Mouse (Mus musculus) liver, embryonic 15.5 days (tissue): Measurements from ENCODE around the gene Tmem259. TPM values are rescaled to one million over a fixed set of nuclear protein-coding genes. Genes with fewer than 3 reads are reported as not detected.
A peak's percentile ranks its signal among the peaks of the same experiment; 100 is the strongest.

Experiments
- ATAC-seq: fragments of 200-750 bp; cut with Nextera tagmentation; 2 replicates; pipeline ENCODE4 v1.8.0; 2017; ENCODE audit warnings: moderate number of reproducible peaks, mild to moderate bottlenecking, moderate library complexity; ENCODE audit not compliant: insufficient read depth
- H3K27ac ChIP-seq: fragments of 300-500 bp; sonication (generic); replicated peaks from 2 replicates; pipeline ENCODE4 v1.5.1; 2015; ENCODE audit warnings: mild to moderate bottlenecking, inconsistent platforms
- H3K27me3 ChIP-seq: fragments of 300-500 bp; sonication (generic); 2 replicates; pipeline ENCODE4 v1.6.1; 2015; ENCODE audit warnings: mild to moderate bottlenecking, inconsistent platforms
- H3K36me3 ChIP-seq: fragments of 300-500 bp; sonication (generic); replicated peaks from 2 replicates; pipeline ENCODE4 v1.6.1; 2015; ENCODE audit warnings: moderate library complexity, mild to moderate bottlenecking, inconsistent platforms
- H3K4me1 ChIP-seq: fragments of 300-500 bp; sonication (generic); replicated peaks from 2 replicates; pipeline ENCODE4 v1.6.1; 2015; ENCODE audit warnings: inconsistent platforms
- H3K4me2 ChIP-seq: fragments of 300-500 bp; sonication (generic); 2 replicates; pipeline ENCODE4 v1.6.1; 2015; ENCODE audit warnings: moderate library complexity, mild to moderate bottlenecking, inconsistent platforms
- H3K4me3 ChIP-seq: fragments of 300-500 bp; sonication (generic); replicated peaks from 2 replicates; pipeline ENCODE4 v1.5.1; 2015; ENCODE audit warnings: mild to moderate bottlenecking, inconsistent platforms
- H3K9ac ChIP-seq: fragments of 300-500 bp; sonication (generic); 2 replicates; pipeline ENCODE4 v1.6.1; 2015; ENCODE audit warnings: moderate library complexity, mild to moderate bottlenecking, inconsistent platforms
- H3K9me3 ChIP-seq: fragments of 300-500 bp; sonication (generic); replicated peaks from 2 replicates; pipeline ENCODE4 v1.6.1; 2016; ENCODE audit warnings: inconsistent platforms
- WGBS: fragments of 180-500 bp; shearing (Covaris S2); methylation state at CpG from one replicate; pipeline ENCODE4 v1.1.7; 2015; ENCODE audit warnings: mixed read lengths; ENCODE audit not compliant: insufficient replicate concordance; 5-methylcytosine and 5-hydroxymethylcytosine counted together
- polyA plus RNA-seq: library from polyadenylated mRNA; unstranded; fragments of >200 nt; fragmentation: Nextera tagmentation; extraction: Ambion mirVana; gene quantifications from 2 replicates; pipeline ENCODE4 v1.2.1, GENCODE M21; 2015

Gene Tmem259
- polyA plus RNA-seq, 1 experiment from 2014 or later = 8.4 TPM

DNA sequence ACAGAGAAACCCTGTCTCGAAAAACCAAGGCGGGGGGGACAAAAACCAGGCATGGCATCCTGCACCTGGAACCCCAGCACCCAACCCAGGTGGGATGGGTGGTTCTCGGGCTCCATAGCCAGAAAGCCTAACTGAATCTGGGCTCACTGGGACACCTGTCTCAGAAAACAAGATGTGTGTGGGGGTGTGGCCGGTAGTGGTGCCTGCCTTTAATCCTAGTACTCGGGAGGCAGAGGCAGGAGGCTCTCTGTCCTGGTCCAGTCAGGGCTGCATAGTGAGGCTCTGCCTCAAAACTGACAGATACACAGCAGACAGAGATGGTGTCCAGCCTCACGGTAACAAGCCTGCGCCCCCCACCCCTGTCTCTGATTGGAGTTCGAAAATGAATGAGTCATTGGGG, 38.7 kb upstream of the Tmem259 start:
- 75% methylated on average over 8 of the region's 8 CpGs for WGBS
- ATAC-seq = no peak
- H3K27me3 ChIP-seq = no peaks in the 10 kb centered on the region

DNA sequence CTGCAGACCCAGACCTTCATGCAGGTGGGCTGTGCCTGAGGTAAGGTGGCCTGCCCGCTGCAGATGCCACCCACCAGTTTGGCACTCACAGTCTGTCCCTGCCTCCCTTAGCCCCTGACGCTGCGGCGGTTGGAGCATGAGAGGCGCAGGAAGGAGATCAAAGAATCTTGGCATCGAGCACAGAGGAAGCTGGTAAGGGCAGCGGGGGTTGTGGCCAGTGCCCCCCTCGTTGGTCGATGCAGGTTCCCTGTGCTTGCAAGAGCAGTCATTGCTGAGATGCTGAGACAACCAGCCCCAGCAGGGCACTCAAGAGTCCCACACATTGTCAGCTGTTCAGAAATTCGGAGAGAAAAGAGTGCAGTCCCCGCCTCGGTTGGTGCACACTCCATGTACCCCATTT, 38.0 kb upstream of the Tmem259 start:
- WGBS = 77% methylated on average over 12 of the region's 12 CpGs
- no peaks in the 10 kb centered on the region for H3K9me3 ChIP-seq
- H3K36me3 ChIP-seq = peaks cover 39% of the 10 kb centered on the region
- no peak overlapping the region for H3K27ac ChIP-seq
- H3K4me1 ChIP-seq = peaks cover 70% of the 10 kb centered on the region
- H3K4me3 ChIP-seq = no peak overlapping the region
- no peaks in the 10 kb centered on the region for H3K27me3 ChIP-seq
- H3K4me2 ChIP-seq = no peak overlapping the region
- no peak for ATAC-seq
- H3K9ac ChIP-seq = no peak overlapping the region

More for the DNA sequence above, 38.7 kb upstream of the Tmem259 start:
- peaks cover 70% of the 10 kb centered on the region for H3K4me1 ChIP-seq
- H3K36me3 ChIP-seq = peaks cover 46% of the 10 kb centered on the region
- H3K4me3 ChIP-seq = no peak overlapping the region
- no peak overlapping the region for H3K27ac ChIP-seq
- H3K9me3 ChIP-seq = no peaks in the 10 kb centered on the region
- H3K9ac ChIP-seq = no peak overlapping the region
- H3K4me2 ChIP-seq = no peak overlapping the region

DNA sequence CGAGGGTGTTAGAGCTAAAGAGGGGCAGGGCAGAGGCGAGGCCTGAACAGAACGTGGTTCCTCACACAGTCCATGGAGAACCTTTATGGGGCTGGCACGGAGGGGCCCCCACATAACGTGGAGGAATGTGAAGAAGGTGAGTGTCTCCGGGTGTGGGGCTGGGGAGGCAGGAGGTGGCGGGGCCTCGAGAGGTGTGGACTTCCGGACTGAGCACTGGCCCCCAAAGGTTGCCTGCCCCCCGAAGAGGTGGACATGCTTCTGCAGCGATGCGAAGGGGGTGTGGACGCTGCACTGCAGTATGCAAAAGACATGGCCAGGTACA, 37.2 kb upstream of the Tmem259 start:
- 83% methylated on average over 13 of the region's 13 CpGs for WGBS
- H3K9me3 ChIP-seq = no peaks in the 10 kb centered on the region
- no peak overlapping the region for H3K4me3 ChIP-seq
- no peak overlapping the region for H3K9ac ChIP-seq
- no peak overlapping the region for H3K4me2 ChIP-seq
- H3K4me1 ChIP-seq = peaks cover 75% of the 10 kb centered on the region
- no peaks in the 10 kb centered on the region for H3K27me3 ChIP-seq
- peaks cover 30% of the 10 kb centered on the region for H3K36me3 ChIP-seq
- no peak overlapping the region for H3K27ac ChIP-seq
- no peak for ATAC-seq

DNA sequence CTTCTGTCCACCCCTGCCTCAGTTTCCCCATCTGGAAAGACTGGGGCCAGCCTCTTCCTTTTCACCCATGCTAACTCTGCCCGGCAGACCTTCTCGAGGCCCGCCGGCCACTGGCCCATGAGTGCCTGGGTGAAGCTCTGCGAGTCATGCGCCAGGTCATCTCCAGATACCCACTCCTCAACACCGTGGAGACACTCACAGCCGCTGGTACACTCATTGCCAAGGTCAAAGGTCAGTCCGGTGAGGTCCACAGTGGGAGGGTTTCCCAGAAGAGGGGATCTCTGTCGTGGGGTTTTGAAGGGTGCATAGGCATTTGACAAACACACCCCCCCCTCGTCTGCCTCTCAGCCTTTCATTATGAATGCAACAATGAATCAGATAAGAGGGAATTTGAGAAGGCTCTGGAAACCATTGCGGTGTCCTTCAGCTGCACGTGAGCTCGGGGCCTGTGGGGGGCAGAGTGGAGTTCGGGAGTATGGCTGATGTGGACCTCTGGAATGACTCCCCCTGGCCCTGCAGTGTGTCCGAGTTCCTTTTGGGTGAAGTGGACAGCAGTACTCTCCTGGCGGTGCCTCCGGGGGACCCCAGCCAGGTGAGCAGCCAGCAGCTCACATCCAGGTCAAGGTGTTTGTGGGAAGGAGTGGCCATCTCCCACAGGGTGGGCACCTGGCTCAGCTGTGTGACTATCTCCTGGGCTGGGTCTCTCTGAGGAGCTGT, 36.6 kb upstream of the Tmem259 start:
- no peaks in the 10 kb centered on the region for H3K9me3 ChIP-seq
- H3K4me2 ChIP-seq = no peak overlapping the region
- H3K9ac ChIP-seq = no peak overlapping the region
- no peak for ATAC-seq
- H3K4me1 ChIP-seq = peaks cover 75% of the 10 kb centered on the region
- WGBS = 83% methylated on average over 18 of the region's 18 CpGs
- no peak overlapping the region for H3K27ac ChIP-seq
- H3K4me3 ChIP-seq = no peak overlapping the region
- H3K27me3 ChIP-seq = no peaks in the 10 kb centered on the region
- peaks cover 26% of the 10 kb centered on the region for H3K36me3 ChIP-seq

DNA sequence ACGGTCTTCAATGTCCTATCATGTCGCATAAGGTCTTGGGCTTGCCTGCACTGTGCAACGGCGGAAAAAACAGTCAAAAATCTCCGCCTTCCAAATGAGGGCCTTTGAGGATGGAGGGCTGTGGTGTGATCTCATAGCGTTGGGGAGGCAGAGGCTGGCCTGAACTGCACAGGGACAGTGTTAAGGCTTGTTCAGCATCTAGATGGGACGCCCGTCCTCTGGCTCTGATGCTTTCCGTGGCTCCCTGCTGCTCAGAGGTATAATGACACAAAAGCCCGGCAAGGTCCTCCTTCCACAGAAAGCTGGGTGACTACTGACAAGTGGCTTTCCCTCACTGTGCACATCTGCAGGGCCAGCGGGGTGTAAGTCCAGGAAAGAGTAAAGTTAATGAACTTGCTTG, 36.1 kb upstream of the Tmem259 start:
- Histone ChIP-seq H3K4me1 (peaks cover 71% of the 10 kb centered on the region), H3K27ac (no peak overlapping the region; the same call in 1 of the 2 replicates)

DNA sequence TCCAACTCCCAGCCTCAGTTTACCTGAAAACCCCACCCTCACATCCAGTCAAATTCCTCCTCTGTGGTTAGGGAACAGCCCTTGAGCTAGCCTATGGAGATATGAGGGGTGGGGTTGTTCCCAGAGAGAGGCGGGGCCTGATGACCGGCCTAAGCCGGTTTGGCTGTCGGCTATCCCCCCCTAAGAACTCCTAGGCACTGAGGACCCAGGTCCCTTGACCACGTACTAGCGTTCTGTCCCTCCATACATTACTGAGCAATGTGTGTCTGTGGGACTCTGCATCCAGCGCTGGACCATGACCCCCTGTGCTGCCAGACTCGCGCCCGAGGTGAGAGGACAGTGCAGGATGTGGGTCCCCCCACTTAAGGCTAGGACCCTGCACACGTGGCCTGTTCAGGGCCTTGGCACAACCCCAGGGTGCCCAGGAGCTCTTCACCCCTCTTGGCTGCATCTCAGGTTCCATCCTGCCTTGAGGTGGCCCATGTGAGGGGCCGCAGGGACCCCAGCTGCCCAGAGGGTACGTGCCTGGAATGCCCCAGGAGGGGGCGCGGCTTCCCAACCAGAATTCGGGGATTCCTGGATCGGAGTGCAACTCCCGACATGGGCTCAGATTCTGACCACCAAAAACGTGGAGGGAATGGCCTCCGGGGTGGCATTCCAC, 35.5 kb upstream of the Tmem259 start:
- H3K9ac ChIP-seq = 0 out of 2 replicates have a peak overlapping the region, but pooled peaks have one; percentile 15
- H3K9me3 ChIP-seq = no peaks in the 10 kb centered on the region
- peaks cover 69% of the 10 kb centered on the region for H3K4me1 ChIP-seq
- WGBS = 58% methylated on average over 20 of the region's 20 CpGs
- 0 out of 2 replicates have a peak, but pooled peaks cover 3% of the 10 kb centered on the region for H3K27me3 ChIP-seq
- peak overlapping the region; percentile 81 for H3K27ac ChIP-seq
- ATAC-seq = 0 out of 2 replicates have a peak, but pooled peaks have one; percentile 23
- peaks cover 37% of the 10 kb centered on the region for H3K36me3 ChIP-seq
- peak overlapping the region; percentile 77 for H3K4me2 ChIP-seq
- peak overlapping the region; percentile 42 for H3K4me3 ChIP-seq

More for the DNA sequence above, 36.1 kb upstream of the Tmem259 start:
- no peak for ATAC-seq
- Histone ChIP-seq H3K36me3 (peaks cover 31% of the 10 kb centered on the region), H3K27me3 (no peaks in the 10 kb centered on the region), H3K9me3 (no peaks in the 10 kb centered on the region), H3K9ac (no peak overlapping the region), H3K4me2 (no peak overlapping the region), H3K4me3 (no peak overlapping the region)
- WGBS = 77% methylated on average over 11 of the region's 11 CpGs

DNA sequence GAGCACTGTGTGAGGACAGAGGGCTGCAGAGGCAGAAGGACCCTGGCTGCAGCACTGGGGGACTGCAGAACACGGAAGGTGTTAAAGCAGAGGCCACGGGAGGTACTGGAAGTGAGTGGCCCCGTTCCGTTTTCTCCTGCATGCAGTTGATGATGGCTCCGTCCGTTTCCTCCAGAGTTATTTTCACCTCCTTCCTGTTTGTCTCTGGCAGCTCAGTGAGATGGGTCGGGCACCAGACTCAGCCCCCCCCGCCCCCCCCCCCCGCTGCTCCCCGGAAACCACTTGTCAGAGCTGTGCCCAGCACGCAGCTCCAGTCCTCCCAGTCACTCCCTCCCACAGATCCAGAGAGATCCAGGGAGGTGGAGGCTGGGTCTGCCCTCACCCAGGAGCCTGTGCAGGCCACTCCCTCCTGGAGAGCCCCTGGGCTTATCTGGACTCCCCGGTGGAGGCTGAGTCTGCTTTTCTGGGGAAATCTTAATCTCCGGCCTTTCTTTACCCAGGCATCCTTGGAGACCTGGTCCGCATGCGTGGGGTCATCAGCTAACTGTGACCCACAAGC, 34.7 kb upstream of the Tmem259 start:
- ATAC-seq = peak; percentile 57
- H3K4me3 ChIP-seq = peak overlapping the region; percentile 42
- peak overlapping the region; percentile 81 for H3K27ac ChIP-seq
- peak overlapping the region; percentile 77 for H3K4me2 ChIP-seq
- H3K9ac ChIP-seq = peak overlapping the region; percentile 15; the same call in 1 of the 2 replicates
- H3K9me3 ChIP-seq = no peaks in the 10 kb centered on the region
- H3K4me1 ChIP-seq = peaks cover 68% of the 10 kb centered on the region
- peaks cover 44% of the 10 kb centered on the region for H3K36me3 ChIP-seq
- peaks cover 11% of the 10 kb centered on the region for H3K27me3 ChIP-seq
- whole genome bisulfite sequencing = 3% methylated on average over 15 of the region's 15 CpGs

DNA sequence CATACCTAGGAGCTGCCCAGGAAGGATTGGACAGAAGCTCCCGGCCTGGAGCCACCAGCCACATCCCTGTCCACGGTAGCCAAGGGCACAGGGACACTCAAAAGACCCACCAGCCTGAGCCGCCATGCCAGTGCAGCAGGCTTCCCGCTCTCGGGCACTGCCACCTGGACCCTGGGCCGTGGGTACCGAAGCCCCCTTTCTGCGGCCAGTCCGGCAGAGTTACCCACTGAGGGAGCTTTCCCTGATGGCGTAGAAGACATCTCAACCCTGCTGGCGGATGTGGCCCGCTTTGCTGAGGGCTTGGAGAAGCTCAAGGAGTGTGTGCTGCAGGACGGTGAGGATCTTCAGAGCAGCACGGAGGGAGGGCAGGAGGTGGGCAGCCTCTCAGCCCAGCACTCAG, 33.6 kb upstream of the Tmem259 start:
- H3K4me2 ChIP-seq = peak overlapping the region; percentile 77
- WGBS = 24% methylated on average over 14 of the region's 14 CpGs
- H3K4me3 ChIP-seq = peak overlapping the region; percentile 61
- ATAC-seq = no peak
- H3K36me3 ChIP-seq = peaks cover 51% of the 10 kb centered on the region
- H3K9me3 ChIP-seq = no peaks in the 10 kb centered on the region
- peaks cover 15% of the 10 kb centered on the region for H3K27me3 ChIP-seq
- H3K9ac ChIP-seq = peak overlapping the region; percentile 57
- H3K27ac ChIP-seq = peak overlapping the region; percentile 84
- H3K4me1 ChIP-seq = peaks cover 63% of the 10 kb centered on the region

DNA sequence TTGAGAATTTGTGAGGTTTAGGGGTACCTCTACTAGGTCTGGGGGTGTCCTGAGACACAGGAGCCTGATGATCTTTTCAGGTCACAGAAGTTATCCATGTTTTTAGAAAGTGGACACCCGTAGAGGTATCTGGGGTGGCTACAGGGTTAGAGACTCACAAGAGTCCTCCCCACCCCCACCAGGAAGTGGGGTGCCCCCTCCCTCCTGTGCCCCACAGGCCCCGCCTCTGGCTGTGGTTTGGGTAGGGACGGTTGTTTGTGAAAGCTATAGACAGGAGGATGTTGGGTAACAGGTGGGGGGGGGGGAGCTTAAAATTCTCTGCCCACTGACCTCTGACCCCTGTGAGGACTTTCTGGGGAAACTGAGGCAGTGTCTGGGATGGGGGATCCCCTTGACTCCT, 33.2 kb upstream of the Tmem259 start:
- Histone ChIP-seq H3K4me1 (peaks cover 63% of the 10 kb centered on the region), H3K27me3 (peaks cover 15% of the 10 kb centered on the region), H3K9ac (peak overlapping the region; percentile 57), H3K4me2 (peak overlapping the region; percentile 77), H3K9me3 (no peaks in the 10 kb centered on the region), H3K36me3 (peaks cover 53% of the 10 kb centered on the region), H3K27ac (peak overlapping the region; percentile 84), H3K4me3 (peak overlapping the region; percentile 61)
- ATAC-seq = peak; percentile 45
- WGBS = 10% methylated on average over 3 of the region's 3 CpGs

DNA sequence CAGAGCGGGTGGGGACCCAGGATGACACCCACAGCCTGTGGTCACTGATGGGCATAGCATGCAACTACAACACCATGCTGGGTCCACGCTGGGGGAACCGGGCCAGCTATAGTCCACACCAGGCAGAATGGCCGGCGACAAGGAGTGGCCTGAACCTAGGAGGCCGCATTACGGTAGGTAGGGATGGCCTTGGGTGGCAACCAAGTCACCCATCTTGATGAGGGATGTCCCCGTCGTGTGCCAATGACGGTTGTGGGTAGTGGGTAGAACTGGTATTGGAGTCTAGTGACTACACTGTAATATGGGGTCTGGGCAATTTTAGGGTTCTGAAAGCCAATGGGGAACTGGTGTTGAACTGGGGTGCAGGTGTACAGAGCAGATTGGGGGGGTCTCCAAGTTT, 32.8 kb upstream of the Tmem259 start:
- peak overlapping the region; percentile 84 for H3K27ac ChIP-seq
- H3K4me3 ChIP-seq = peak overlapping the region; percentile 61
- peak; percentile 19 for ATAC-seq
- peak overlapping the region; percentile 77 for H3K4me2 ChIP-seq
- peaks cover 15% of the 10 kb centered on the region for H3K27me3 ChIP-seq
- peak overlapping the region; percentile 57 for H3K9ac ChIP-seq
- 17% methylated on average over 10 of the region's 10 CpGs for WGBS
- peaks cover 63% of the 10 kb centered on the region for H3K4me1 ChIP-seq
- H3K9me3 ChIP-seq = no peaks in the 10 kb centered on the region
- H3K36me3 ChIP-seq = peaks cover 53% of the 10 kb centered on the region

DNA sequence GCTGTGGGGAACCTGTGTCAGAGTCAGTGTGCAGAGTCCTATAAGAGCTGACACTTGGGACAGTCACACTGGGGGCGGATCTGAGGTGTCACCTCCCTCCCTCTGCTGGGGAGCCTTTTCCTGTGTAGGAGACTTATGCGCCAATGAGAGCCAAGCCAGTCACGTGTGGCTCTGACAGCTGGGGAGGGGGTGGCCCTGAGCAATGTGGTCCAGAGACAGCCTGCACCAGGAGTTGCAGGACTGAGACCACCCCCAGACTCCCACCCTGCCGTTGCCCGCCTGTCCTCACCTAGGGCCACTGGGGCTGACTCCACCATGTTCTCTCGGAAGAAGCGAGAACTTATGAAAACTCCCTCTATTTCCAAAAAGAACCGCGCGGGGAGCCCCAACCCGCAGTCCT, 32.4 kb upstream of the Tmem259 start, which contains the start of gene Arhgap45:
Gene Arhgap45, plus strand, starts transcription at position 143 of the 400 bp plus-strand sequence.
- H3K9ac ChIP-seq = peak within 1 kb of the TSS; percentile 57
- no peaks in the 10 kb centered on the region for H3K9me3 ChIP-seq
- peaks cover 63% of the 10 kb centered on the region for H3K4me1 ChIP-seq
- peak; percentile 68 for ATAC-seq
- H3K4me2 ChIP-seq = peak within 1 kb of the TSS; percentile 77
- H3K4me3 ChIP-seq = peak within 1 kb of the TSS; percentile 61
- H3K27me3 ChIP-seq = peaks cover 15% of the 10 kb centered on the region
- peaks cover 53% of the 10 kb centered on the region for H3K36me3 ChIP-seq
- WGBS = 13% methylated on average over 11 of the region's 11 CpGs
- peak within 1 kb of the TSS; percentile 84 for H3K27ac ChIP-seq
